Mouse (Mus musculus) cerebellum, adult 9-10 months (tissue): ENCODE measurements at regions not wholly inside any gene's neighbourhood (a gene's known extent, or its start where the extent isn't known, plus 50 kb on each side); places are given as distances from the start of the nearest gene placed in this dataset.
"Not testable (repeated sequence)": the region's sequence is repeated elsewhere in the genome, so short reads cannot be mapped to it uniquely, and the experiment has no call there.

Experiments
- DNase-seq: peaks from one replicate; pipeline ENCODE4 v3.0.0; 2022

- not testable (repeated sequence) for DNase-seq
Measured at GRCm38 (mm10) chr6:13763636-13764035, 76.1 kb downstream of the Gpr85 start.

DNA sequence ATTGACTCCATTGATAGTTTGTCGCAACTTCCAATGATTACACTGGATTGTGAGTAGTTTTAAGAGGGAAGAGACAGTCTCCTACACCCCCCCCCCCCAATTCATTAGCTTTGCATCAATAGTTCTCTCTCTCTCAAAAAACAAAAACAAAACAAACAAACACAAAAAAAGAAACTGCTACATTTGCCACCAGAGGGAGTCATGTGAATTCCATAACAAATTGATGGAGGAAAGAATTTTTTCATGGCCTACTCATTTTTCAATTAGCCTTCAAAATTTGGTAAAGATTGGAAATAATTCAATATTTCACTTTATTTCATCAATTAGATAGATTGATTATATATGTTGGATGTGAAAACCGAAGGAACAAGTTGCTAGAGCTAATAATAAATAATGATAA, 80.3 kb downstream of the Gpr85 start:
- no peak for DNase-seq

- peak; percentile 46 for DNase-seq
Measured at GRCm38 (mm10) chr6:13758946-13759345, 80.8 kb downstream of the Gpr85 start.

DNA sequence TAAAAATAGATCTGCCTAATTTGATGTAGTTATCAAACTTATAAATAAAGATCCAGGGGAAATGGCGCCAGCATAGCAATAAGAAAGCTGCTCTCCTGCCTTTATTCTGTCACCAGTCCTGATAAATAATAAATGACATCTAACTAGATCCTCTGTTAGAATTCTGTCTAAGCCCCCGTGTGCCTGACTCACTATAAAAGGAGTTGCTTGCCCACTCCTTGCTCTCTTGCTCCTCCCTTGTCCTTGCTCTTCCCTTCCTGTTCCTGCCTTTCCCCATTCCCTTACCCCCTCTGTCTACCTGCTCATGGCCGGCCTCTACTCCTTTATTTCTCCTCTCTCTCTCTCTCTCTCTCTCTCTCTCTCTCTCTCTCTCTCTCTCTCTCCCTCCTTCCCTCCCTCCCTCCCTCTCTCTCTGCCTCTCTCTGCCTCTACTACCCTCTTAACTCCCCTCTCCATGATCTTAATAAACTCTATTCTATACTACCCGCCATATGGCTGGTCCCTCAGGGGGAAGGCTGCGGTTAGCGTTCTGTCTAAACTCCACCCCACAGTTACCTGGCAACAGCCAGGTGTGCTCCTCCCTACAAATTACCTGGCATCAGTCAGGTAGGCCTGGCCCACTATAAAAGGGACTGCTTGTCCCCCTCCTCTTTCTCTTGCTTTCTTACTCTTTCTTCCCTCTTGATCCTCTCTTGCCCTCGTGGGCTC, 71.3 kb upstream of the Bmt2 start:
- DNase-seq, result no peak

DNA sequence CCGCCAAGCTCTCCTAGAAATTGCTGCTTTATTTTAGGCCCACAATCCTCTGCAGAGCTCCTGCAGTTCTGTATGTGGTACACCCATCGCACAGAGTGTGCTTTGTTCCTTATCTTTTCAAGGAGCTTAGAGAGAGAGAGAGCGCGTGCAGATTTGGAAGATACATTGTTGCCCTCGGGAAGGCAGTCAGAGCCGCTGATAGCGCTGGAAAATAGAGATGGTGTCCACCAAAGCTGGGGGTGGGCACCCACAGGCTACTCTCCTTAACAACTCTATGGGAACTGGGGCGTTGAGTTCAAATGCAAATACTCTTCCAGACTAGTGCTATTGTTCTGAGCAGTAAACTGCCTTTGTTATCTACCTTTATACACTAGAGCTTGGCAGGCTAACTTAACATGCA, 70.2 kb upstream of the Bmt2 start:
- DNase-seq, result no peak

GRCm38 (mm10) chr6:13746577-13747482, 69.1 kb upstream of the Bmt2 start:
- DNase-seq, result no peak
